Mouse (Mus musculus): Measurements from ENCODE around the gene Gabrr3. TPM values are rescaled to one million over a fixed set of nuclear protein-coding genes. Genes with fewer than 3 reads are reported as not detected.

Gene Gabrr3
- not detected in 2 replicates for polyA plus RNA-seq (2015; fragmentation: Nextera tagmentation; extraction: Ambion mirVana)

DNA sequence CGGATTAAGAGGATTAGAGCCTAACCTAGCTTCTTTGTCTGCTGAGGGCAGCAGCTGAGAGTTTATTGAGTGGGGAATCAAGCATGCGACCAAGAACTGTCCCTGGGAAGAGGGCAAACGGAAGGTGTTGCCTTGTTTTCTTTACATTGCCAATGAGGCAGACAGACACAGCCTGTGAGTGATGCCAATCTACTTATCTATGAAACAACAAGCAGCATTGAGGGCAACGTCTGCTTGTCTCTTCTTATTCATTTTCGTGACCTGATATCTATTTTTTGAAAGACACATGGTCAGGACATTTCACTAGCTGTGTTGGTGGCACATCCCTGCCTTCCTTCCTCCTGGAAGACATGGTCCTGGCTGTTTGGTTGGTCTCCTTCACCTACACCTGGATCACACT is at the start of gene Gabrr3:
Gene Gabrr3, plus strand, starts transcription at position 301 of the 400 bp plus-strand sequence.
- WGBS (ENCODE audit: insufficient replicate concordance) = 48% methylated on average over 5 of the region's 5 CpGs

DNA sequence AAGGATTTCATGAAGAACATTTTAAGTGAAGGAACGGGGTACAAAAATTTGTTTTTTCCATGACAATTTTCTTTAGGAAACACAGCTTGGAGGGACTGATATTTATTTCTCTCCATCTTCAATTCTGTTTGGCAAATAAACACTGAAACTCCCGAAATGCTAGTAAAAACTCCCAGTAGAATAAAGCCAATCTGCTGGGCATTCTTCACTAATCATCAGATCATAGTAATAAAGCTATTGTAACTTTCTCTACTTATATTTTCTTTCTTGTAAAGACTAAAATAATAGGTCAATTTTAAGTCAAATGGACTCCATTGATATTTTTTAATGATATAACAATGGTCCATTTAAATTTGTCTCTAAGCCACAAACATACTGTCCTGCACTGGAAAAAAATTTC is 43.2 kb upstream of the Gabrr3 start, which contains the start of gene Olfr209:
Gene Olfr209, minus strand, starts transcription at position 101 of the 400 bp plus-strand sequence.
- ATAC-seq (ENCODE audit: low read depth) = no peak
- no peaks in the 10 kb centered on the region for H3K27me3 ChIP-seq
- no peak for DNase-seq
- H3K27ac ChIP-seq = no peak within 1 kb of the TSS
- no peak within 1 kb of the TSS for H3K4me3 ChIP-seq (replicated peaks)
- no peaks in the 10 kb centered on the region for H3K9me3 ChIP-seq (replicated peaks)
- H3K9ac ChIP-seq = no peak within 1 kb of the TSS
- no peaks in the 10 kb centered on the region for H3K36me3 ChIP-seq
- H3K4me2 ChIP-seq = no peak within 1 kb of the TSS
- WGBS (ENCODE audit: insufficient replicate concordance) = 37% methylated on average over 2 of the region's 2 CpGs
- H3K4me1 ChIP-seq (replicated peaks) = no peaks in the 10 kb centered on the region

More for the DNA sequence above, at the start of gene Gabrr3:
- Histone ChIP-seq H3K9me3 (replicated peaks) (no peaks in the 10 kb centered on the region), H3K27me3 (no peaks in the 10 kb centered on the region), H3K36me3 (no peaks in the 10 kb centered on the region), H3K4me1 (replicated peaks) (no peaks in the 10 kb centered on the region), H3K27ac (no peak within 1 kb of the TSS), H3K4me2 (no peak within 1 kb of the TSS), H3K9ac (no peak within 1 kb of the TSS), H3K4me3 (replicated peaks) (no peak within 1 kb of the TSS)
- ATAC-seq (ENCODE audit: low read depth) (no peak), DNase-seq (no peak)

DNA sequence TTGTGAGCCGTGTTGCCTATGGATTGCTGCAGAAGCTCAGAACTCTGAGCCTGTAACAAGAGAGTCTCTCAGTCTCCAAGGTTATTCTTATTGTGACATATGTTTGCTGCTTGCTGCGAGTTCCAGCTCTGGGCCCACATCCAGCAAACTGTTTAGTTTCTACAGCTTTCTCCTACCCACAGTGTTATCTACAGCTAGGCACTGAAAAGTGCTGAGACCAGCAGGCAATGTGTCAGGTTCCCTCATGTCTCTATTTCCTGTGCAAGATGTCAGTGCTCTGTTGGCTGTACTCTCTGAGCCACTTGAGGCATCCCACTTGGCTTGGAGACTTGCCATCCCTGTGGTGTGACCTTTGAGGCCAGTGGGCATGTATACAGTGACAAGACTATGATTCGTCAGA is 13.8 kb upstream of the Gabrr3 start:
- Histone ChIP-seq H3K36me3 (no peaks in the 10 kb centered on the region), H3K27ac (no peak overlapping the region), H3K4me3 (replicated peaks) (no peak overlapping the region), H3K27me3 (no peaks in the 10 kb centered on the region), H3K9ac (no peak overlapping the region), H3K9me3 (replicated peaks) (no peaks in the 10 kb centered on the region), H3K4me2 (no peak overlapping the region), H3K4me1 (replicated peaks) (no peaks in the 10 kb centered on the region)
- ATAC-seq (ENCODE audit: low read depth) = no peak
- DNase-seq = no peak
- WGBS (ENCODE audit: insufficient replicate concordance) = 59% methylated on average over 3 of the region's 3 CpGs

DNA sequence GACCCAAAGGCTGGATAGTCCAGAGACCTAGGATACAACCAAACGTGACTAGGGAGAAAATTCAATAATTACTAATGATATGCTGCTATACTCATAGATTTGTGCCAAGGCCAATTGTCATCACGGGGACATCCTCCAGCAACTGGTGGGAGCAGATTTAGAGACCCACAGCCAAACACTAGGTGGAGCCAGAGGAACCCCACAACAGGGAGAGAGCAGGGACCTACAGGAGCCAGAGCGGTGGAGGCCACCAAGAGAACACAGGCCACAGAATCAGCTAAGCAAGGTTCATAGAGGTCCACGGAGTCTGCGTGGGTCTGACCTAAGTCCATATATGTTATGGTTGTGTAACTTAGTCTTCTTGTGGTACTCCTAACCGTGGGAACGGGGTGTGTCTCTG is 6.0 kb upstream of the Gabrr3 start:
- DNase-seq = no peak
- WGBS (ENCODE audit: insufficient replicate concordance) = 61% methylated on average over 7 of the region's 7 CpGs

DNA sequence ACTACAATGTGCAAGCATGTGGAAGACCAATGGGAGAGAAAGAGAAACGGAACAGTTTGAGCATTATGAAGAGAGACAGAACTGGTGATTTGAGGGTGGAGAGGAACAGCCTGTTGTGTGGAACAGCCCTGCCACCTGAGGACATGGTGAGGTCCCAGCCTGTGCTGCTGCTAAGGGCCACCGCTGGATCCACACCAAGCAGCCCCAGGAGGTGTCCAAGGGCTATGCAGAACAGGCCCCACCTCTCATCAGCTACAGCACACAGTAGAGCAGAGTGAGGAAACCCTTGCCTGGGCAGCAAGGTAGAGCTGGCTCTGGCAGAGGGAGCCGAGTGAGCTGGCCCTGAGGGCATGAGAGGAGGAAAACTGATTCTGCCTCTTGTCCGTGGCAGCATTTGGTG is 5.1 kb upstream of the Gabrr3 start:
- 65% methylated on average over 4 of the region's 4 CpGs for WGBS (ENCODE audit: insufficient replicate concordance)
- no peak for ATAC-seq (ENCODE audit: low read depth)

More for the DNA sequence above, 6.0 kb upstream of the Gabrr3 start:
- H3K27me3 ChIP-seq = no peaks in the 10 kb centered on the region
- H3K9me3 ChIP-seq (replicated peaks) = no peaks in the 10 kb centered on the region
- no peaks in the 10 kb centered on the region for H3K4me1 ChIP-seq (replicated peaks)
- H3K27ac ChIP-seq = no peak overlapping the region
- no peak for ATAC-seq (ENCODE audit: low read depth)
- H3K4me3 ChIP-seq (replicated peaks) = no peak overlapping the region
- H3K9ac ChIP-seq = no peak overlapping the region
- no peak overlapping the region for H3K4me2 ChIP-seq
- H3K36me3 ChIP-seq = no peaks in the 10 kb centered on the region

DNA sequence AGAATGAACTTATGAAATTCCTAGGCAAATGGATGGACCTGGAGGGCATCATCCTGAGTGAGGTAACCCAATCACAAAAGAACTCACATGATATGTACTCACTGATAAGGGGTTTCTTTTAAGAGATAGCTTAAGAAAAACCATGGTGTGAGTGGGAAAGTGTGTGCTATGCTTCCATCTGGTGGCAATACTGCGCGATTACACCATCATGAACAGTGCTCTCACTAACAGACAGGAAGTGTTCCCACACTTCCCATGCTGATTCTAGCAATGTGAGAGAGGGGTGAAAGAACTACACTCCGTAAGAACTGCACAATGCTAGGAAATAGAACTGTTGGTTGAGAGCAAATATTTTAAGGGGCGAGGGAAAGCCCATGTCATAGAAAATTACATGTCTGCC is 3.4 kb upstream of the Gabrr3 start:
- Histone ChIP-seq H3K9me3 (replicated peaks) (no peaks in the 10 kb centered on the region), H3K36me3 (no peaks in the 10 kb centered on the region), H3K27ac (no peak overlapping the region), H3K4me1 (replicated peaks) (no peaks in the 10 kb centered on the region), H3K27me3 (no peaks in the 10 kb centered on the region), H3K9ac (no peak overlapping the region), H3K4me2 (no peak overlapping the region), H3K4me3 (replicated peaks) (no peak overlapping the region)
- 8% methylated on average over 4 of the region's 4 CpGs for WGBS (ENCODE audit: insufficient replicate concordance)
- DNase-seq = no peak
- no peak for ATAC-seq (ENCODE audit: low read depth)

More for the DNA sequence above, 5.1 kb upstream of the Gabrr3 start:
- DNase-seq = no peak
- H3K27me3 ChIP-seq = no peaks in the 10 kb centered on the region
- H3K9me3 ChIP-seq (replicated peaks) = no peaks in the 10 kb centered on the region
- H3K4me1 ChIP-seq (replicated peaks) = no peaks in the 10 kb centered on the region
- H3K4me3 ChIP-seq (replicated peaks) = no peak overlapping the region
- H3K36me3 ChIP-seq = no peaks in the 10 kb centered on the region
- H3K9ac ChIP-seq = no peak overlapping the region
- H3K27ac ChIP-seq = no peak overlapping the region
- H3K4me2 ChIP-seq = no peak overlapping the region

DNA sequence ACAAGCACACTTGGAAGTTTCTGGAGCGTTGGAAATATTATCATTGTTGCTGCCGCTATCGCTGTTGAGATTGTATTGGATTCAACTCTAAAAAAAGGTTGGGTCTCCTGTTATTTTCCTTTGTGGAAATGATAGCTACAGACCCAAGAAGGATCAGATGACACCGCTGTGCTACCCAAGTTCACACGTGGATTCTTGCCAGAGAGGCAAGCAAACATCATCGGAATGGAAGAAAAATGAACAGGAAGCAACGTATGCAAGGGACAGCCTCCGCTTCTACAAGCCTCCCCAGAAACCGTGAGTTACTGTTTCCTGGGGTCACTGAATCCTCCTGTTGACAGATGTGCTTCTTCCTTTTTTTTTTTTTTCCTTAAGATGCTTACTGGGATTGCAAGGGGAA is 2.3 kb upstream of the Gabrr3 start:
- H3K4me2 ChIP-seq = no peak overlapping the region
- DNase-seq (no peak), ATAC-seq (ENCODE audit: low read depth) (no peak)
- H3K4me3 ChIP-seq (replicated peaks) = no peak overlapping the region
- no peaks in the 10 kb centered on the region for H3K4me1 ChIP-seq (replicated peaks)
- H3K36me3 ChIP-seq = no peaks in the 10 kb centered on the region
- no peaks in the 10 kb centered on the region for H3K9me3 ChIP-seq (replicated peaks)
- no peaks in the 10 kb centered on the region for H3K27me3 ChIP-seq
- WGBS (ENCODE audit: insufficient replicate concordance) = 60% methylated on average over 9 of the region's 9 CpGs
- no peak overlapping the region for H3K9ac ChIP-seq
- H3K27ac ChIP-seq = no peak overlapping the region

DNA sequence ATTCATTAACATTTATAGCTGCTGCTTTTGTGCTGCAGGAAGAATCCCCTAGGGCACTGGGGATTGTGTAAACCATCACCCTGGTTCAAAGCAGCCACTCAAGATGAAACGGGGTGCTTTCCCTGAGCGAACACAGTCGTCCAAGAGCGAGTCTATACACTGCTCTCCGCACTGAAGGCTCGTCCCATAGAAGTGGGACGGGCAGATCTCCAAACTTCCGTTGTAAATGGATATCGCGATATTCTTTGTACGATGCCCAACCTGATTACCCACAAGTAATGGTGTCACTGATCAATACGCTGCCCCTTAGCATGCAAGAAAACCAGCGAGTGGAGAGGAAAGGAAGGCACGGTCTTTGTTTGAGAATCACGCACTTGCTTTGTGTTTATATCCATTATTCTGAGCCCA is 2.2 kb downstream of the Gabrr3 start:
- no peak overlapping the region for H3K4me3 ChIP-seq (replicated peaks)
- H3K36me3 ChIP-seq = no peaks in the 10 kb centered on the region
- H3K4me1 ChIP-seq (replicated peaks) = no peaks in the 10 kb centered on the region
- DNase-seq = no peak
- H3K27ac ChIP-seq = no peak overlapping the region
- H3K9me3 ChIP-seq (replicated peaks) = no peaks in the 10 kb centered on the region
- H3K9ac ChIP-seq = no peak overlapping the region
- H3K27me3 ChIP-seq = no peaks in the 10 kb centered on the region
- WGBS (ENCODE audit: insufficient replicate concordance) = 77% methylated on average over 15 of the region's 15 CpGs
- H3K4me2 ChIP-seq = no peak overlapping the region
- ATAC-seq (ENCODE audit: low read depth) = no peak

DNA sequence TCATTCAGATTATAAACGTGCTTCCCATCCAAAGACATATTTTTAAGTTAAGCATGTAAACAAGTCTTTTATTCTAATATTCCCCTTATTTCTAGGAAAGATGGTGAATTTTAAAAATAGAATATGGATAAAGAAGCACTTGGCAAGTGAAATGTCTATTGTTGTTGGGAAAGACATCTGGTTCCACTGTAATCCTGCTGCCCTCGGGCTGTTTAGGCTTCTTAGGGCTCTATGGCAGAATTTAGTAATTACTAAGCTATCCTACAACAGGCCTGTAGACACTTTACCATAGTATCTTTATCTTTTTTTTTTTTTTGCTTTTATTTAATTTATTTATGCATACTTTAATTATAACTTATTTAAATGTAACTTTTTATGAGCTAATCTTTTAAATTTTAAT is 2.7 kb downstream of the Gabrr3 start:
- Histone ChIP-seq H3K4me3 (replicated peaks) (no peak overlapping the region), H3K9me3 (replicated peaks) (no peaks in the 10 kb centered on the region), H3K4me1 (replicated peaks) (no peaks in the 10 kb centered on the region), H3K27me3 (no peaks in the 10 kb centered on the region), H3K4me2 (no peak overlapping the region), H3K9ac (no peak overlapping the region), H3K36me3 (no peaks in the 10 kb centered on the region), H3K27ac (no peak overlapping the region)
- no peak for ATAC-seq (ENCODE audit: low read depth)
- 56% methylated on average over 2 of the region's 2 CpGs for WGBS (ENCODE audit: insufficient replicate concordance)
- DNase-seq = no peak

DNA sequence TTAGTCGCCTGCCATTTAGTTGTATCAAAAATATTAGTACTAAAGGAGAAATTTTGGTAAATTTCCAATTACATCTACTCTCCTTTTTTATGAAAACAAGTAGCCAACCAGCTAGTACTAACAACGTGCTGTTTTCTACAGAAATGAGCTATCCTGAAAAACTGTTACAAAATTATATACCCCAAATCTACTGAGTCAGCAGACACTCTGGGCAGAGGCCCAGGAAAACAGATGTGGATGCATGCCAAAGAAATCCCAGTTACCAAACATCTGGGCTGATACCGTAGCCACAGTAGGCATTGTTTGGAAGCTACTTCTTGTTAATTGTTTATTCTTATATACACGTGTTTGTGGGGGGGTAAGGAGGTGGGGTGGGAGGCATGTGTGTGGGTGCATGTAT is 6.3 kb downstream of the Gabrr3 start:
- Histone ChIP-seq H3K4me3 (replicated peaks) (no peak overlapping the region), H3K27ac (no peak overlapping the region), H3K9me3 (replicated peaks) (no peaks in the 10 kb centered on the region), H3K27me3 (no peaks in the 10 kb centered on the region), H3K36me3 (no peaks in the 10 kb centered on the region), H3K4me1 (replicated peaks) (no peaks in the 10 kb centered on the region), H3K4me2 (no peak overlapping the region), H3K9ac (no peak overlapping the region)
- WGBS (ENCODE audit: insufficient replicate concordance) = 51% methylated on average over 4 of the region's 4 CpGs
- DNase-seq (no peak), ATAC-seq (ENCODE audit: low read depth) (no peak)

DNA sequence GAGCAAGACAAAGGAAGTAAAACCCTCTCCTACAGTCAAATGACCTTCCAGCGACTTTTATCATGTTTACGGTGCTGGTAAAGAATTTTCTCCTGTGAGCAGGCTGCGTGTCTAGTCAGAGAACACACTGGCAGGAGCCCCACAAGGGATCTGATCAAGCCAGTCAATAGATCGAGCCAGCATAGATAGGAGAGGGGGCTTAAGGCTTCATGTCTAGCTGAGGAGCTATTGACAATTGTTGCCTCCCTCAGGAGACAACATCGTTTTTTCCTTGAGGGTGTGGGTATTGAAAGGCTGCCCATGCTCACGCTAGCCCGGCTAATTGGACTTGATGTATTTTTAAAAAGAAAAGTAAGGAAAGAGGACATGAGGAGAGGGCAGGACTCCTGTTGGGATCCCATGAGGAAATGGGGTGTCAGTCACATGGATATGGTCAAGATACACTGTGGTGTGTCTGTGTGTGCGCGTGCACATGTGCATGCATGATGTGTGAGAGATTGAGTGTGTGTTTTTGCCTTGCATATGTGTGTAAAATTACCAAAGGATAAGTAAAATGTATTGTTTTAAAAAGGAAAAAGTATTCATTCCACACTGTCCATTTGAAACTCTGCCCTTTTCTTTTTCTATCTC is 13.2 kb downstream of the Gabrr3 start:
- Histone ChIP-seq H3K27me3 (no peaks in the 10 kb centered on the region), H3K9me3 (replicated peaks) (no peaks in the 10 kb centered on the region), H3K4me2 (no peak overlapping the region), H3K4me1 (replicated peaks) (no peaks in the 10 kb centered on the region), H3K9ac (no peak overlapping the region), H3K27ac (no peak overlapping the region), H3K4me3 (replicated peaks) (no peak overlapping the region), H3K36me3 (no peaks in the 10 kb centered on the region)
- ATAC-seq (ENCODE audit: low read depth) = no peak
- 53% methylated on average over 9 of the region's 9 CpGs for WGBS (ENCODE audit: insufficient replicate concordance)
- DNase-seq = no peak

DNA sequence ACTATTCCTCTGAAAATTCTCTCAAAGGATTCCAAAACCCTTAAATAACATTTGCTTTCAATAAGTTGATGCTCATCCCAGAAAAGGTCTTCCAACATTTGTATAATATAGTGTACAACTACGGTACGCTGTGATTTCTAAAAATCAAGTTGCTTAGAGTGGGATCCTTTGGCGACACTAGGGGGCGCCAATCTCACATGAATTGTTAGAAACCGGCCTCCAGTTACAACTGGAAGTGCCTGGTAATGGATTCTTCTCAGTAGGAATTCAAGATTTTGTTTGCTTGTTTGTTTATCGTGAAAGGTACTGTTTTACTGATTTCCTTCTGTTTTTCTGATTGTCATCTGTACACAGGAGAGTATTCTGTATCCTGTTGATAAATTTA is 13.7 kb downstream of the Gabrr3 start:
- no peak overlapping the region for H3K27ac ChIP-seq

More for the DNA sequence above, 13.7 kb downstream of the Gabrr3 start:
- Histone ChIP-seq H3K36me3 (no peaks in the 10 kb centered on the region), H3K4me2 (no peak overlapping the region), H3K4me3 (replicated peaks) (no peak overlapping the region), H3K27me3 (no peaks in the 10 kb centered on the region), H3K9ac (no peak overlapping the region), H3K4me1 (replicated peaks) (no peaks in the 10 kb centered on the region), H3K9me3 (replicated peaks) (no peaks in the 10 kb centered on the region)
- peak; percentile 5 for DNase-seq
- 16% methylated on average over 6 of the region's 6 CpGs for WGBS (ENCODE audit: insufficient replicate concordance)
- no peak for ATAC-seq (ENCODE audit: low read depth)
